Mouse (Mus musculus) brain, embryonic 18.5 days (tissue): ENCODE measurements around the gene Cd200r3.

Source experiments
- DNase-seq: peaks from one replicate; pipeline ENCODE4 v3.0.0-alpha.2; 2012; ENCODE audit warnings: low read depth, low spot score

Gene Cd200r3

DNA sequence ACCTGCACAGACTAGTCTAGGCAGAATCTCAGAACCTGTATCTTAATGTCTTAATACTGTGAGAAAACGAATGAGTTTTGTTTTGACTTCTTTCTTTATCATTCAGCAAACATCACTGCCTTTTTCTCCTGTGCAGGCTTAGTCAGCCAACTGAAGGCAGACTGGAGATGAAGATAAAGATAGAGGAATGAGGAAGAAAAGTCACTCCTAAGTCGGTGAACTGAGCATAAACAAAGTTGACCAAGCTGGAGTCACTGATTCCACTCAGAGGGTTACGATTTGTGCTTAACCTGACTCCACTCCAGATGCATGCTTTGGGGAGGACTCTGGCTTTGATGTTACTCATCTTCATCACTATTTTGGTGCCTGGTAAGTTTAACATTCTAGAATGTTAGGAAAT lies at the start of gene Cd200r3:
Gene Cd200r3 (plus strand): TSS at position 211 of the 400 bp plus-strand sequence.
- DNase-seq = no peak

- DNase-seq = no peak
These were observed 11.5 kb upstream of the Cd200r3 start for GRCm38 (mm10) chr16:44932016-44932415.

DNA sequence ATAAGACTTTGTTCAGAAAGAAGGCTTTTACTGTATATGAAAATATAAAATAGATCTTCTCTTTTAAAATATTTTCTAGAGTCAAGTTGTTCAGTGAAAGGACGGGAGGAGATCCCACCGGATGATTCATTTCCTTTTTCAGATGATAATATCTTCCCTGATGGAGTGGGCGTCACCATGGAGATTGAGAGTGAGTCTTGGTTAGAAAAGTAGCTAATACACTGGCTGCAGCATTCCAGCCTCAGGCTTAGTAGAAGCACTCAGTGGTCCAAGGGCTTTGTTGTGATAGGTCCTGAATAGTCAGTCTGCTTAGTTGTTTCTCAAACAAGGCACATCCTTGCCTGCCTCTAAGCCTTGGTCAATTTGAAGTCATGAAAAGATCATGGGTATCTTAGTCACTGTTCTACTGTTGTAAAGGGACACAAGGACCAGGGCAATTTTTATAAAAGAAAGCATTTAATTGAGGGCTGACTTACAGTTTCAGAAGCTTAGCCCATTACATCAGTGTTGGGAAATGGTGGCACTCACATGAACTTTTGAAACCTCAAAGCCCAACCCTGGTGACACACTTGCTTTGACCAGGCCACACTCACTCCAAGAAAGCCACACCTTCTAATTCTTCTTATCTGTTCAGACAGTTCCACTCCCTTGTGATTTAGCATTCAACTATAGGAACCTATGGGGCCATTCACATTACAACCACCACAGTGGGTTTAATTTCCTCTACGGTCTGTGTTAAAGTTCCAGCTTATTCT lies 8.1 kb downstream of the Cd200r3 start:
- DNase-seq = no peak

- no peak for DNase-seq
These were observed 18.8 kb downstream of the Cd200r3 start for GRCm38 (mm10) chr16:44962296-44962695.

DNA sequence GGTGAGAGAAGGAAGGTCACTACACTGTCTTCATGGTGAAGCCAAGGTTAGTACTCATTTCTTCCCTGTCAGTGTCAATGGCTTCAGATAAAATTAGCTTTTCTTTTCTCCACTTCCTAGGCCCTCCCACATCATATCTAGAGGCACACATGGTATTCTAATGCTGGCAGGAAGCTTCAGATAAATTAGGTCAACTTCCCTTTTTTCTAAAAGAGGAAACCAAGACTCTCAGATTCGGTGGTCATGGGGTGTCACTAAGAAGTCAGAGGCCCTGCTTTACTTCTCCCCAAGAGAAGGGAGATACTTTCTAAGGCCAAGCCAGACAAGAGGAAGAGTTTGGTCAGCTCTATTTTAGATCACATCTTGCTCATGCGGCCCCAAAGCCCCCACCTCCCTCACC lies 19.3 kb downstream of the Cd200r3 start:
- DNase-seq = no peak

GRCm38 (mm10) chr16:44964526-44965374 lies 21.3 kb downstream of the Cd200r3 start:
- DNase-seq = no peak

DNA sequence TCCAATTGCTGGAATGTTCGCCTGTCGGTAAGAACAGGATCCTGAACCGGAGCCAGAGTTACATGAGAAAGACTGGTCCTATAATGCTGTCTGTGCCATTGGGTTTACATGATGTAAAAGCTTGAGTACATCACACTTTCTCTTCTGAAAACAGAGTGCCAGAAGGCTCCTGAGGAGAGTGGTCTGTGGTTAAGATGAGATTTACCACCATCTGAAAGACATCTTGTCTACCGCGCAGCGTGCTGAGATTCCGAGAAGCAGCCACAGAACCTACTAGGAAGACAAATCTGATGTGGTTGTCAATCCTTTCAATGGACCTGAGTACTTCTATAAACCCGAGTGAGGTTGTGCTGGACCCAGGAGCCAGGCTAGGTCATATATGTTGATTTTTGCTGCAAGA lies 21.9 kb downstream of the Cd200r3 start:
- DNase-seq = no peak

GRCm38 (mm10) chr16:44965890-44966289 lies 22.4 kb downstream of the Cd200r3 start:
- DNase-seq = no peak

GRCm38 (mm10) chr16:44966891-44967290 lies 23.4 kb downstream of the Cd200r3 start:
- DNase-seq = no peak

GRCm38 (mm10) chr16:44968113-44968512 lies 24.6 kb downstream of the Cd200r3 start:
- no peak for DNase-seq

DNA sequence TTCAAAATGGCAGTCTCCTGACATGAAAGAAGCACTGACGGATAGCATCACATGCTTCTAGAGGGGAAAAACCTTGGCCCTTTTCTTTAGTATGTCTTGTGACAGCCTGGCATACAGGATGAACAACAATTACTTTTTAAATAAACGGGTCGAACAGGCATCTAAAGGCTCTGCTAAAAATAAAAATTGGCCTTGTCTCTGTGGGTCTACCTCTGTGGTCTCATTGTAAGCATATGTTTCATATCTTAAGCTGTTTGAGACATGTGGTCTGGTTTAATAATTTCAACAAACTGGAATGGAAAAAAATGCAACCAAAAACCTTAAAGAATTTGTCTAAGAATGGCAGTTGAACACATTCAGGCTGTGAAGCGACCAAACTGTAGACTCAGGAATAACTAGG lies 27.4 kb downstream of the Cd200r3 start:
- no peak for DNase-seq

GRCm38 (mm10) chr16:44974042-44974441 lies 30.6 kb downstream of the Cd200r3 start:
- DNase-seq = no peak

DNA sequence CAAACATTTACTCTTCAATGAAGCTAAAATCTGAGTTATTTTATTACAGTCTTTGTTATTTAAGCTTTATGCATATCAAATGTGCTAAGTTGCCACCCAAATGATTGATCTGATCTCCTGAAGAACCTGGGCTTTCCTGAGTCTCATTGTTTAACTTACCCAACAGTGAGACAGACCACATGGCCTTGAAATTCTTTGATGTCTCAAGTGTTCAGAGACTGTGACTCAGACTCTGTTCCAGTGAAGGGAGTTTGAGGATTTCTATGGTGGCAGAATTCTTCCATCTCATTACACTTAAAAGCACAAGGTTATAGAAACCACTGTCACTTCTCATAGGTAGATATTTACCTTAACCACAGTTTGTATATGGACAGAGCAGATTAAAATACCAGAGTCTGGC lies 32.6 kb downstream of the Cd200r3 start:
- no peak for DNase-seq

DNA sequence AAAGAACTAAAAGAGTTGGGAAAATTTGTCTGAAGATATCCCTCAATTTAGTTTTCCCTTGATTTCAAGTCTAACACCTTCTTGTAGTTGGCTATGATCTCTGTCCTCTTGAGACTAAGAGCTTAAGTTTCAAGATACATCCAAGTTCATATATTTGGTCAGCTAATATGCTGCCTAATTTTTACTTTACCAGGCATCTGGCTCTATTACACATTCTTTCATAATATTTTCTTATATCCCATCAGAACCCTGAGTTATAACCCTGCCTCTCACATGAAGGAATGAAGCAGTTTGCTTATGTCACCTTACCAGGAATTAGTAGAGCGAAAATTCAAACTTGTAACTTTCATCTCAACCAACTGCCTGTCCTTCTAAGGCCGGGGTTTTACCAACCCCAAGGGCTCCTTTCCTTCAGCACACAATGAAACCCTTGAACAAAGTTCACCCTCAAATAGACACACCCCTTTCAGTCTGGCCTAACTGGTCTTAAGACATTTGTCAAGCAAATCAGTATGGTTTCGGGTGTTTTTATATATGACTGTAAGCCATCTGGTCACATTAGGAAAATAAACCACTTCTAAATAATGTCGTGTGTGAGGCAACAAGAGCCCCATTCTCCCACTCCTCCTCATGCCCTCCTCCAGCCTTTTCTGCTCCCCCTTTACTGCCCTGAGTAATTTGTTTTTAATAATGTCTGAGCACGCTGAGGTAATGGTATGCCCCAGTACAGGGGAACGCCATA lies 33.6 kb downstream of the Cd200r3 start:
- DNase-seq = no peak

DNA sequence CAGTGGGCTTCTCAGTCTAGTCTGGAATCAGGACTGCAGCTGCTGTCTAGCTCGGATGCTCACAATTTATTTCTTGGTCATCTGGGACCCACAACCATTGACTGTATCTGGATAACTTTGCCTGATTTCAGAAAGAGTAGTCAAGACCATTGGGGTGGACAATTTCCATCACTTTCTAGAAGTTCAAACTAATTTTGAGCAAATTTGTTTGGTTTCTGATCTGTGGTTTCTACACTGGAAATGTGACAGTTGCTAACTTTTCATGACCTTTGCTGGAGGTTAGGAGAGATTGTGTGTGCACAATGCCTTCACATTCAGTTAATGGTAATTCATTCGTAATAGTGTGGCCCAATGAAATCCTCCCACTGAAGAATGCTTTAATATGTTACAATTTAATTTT lies 34.7 kb downstream of the Cd200r3 start:
- DNase-seq = no peak

DNA sequence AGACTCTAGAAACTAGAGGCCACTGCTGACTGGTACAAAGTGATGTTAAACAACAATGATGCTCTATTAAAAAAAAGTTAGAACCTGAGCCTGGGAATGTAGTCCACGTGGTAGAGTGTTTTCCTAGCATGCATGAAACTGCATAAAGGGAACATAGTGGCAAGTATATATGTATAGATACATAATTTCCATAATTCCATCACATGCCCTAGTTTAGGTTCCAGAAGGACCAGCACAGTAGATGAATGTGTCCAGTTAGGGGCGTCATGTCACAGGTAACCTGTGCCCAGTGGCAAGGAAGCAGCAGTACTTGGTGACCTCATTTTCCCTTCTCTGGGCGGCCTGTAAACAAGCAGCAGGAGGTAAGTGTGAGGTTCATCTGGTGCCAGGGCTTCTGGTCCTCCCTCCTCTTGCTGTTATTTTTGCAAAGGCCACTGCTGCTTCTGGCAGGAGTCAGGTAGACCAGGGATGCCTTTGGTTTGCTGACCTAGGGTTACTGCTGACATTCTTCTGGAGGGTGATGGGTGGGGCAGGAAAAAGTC lies 35.9 kb downstream of the Cd200r3 start:
- DNase-seq = no peak

DNA sequence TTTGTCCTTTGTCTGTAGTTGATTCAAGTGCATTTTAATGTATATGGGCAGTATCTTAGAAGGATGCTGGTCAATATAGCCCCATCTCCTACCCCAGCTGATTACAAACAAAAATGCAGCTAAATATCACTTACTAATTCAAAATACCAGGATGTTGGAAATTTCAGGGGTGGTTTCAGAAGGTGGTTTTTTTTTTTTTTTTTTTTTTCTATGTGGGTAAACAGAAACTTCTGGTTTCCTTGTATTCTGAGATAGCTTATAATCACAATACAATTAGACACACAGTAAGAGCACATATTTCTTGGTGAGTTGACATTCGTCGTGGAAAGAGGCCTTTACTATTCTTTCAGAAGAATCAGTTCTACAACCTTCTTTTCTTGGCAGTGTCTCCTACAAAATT lies 39.5 kb downstream of the Cd200r3 start:
- DNase-seq = no peak

DNA sequence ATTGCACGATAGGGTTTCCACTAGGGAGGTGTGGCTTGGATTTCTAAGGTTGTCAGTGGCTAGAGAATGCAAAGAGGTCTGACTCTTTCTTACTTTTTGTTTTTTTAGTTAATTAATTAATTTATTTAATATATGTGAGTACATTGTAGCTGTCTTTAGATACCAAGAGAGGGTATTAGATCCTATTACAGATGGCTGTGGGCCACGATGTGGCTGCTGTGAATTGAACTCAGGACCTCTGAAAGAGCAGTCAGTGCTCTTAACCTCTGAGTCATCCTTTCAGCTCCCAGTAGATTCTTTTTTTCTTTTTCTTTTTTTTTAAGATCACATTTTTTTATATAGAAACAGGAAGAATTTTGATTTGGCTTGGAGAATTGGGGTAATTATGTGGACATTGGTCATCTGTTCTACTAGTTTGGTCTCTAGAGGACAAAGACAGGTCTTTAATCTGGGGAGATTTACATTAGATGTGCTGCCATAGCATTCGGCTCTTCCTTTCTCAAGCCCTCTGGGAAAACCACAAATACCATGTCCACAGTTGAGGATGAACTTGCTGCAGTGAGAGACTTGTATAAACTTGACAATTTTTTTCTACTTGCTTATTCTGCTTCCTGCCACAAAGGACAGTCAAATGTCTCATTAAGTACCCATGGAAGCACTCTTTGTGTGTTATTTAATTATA lies 40.0 kb downstream of the Cd200r3 start:
- no peak for DNase-seq

- DNase-seq = no peak
These were observed 40.6 kb downstream of the Cd200r3 start for GRCm38 (mm10) chr16:44984111-44984510.

GRCm38 (mm10) chr16:44984925-44985324 lies 41.4 kb downstream of the Cd200r3 start:
- no peak for DNase-seq

GRCm38 (mm10) chr16:44986029-44986428 lies 42.6 kb downstream of the Cd200r3 start:
- DNase-seq = no peak
